Mouse (Mus musculus) stomach, postnatal 0 days (tissue): ENCODE results near the gene Tmem81. TPM values are rescaled to one million over a fixed set of nuclear protein-coding genes. Genes with fewer than 3 reads are reported as not detected.

ENCODE experiments used
- ATAC-seq: fragments of 200-750 bp; cut with Nextera tagmentation; 2 replicates; pipeline ENCODE4 v1.8.0; 2017; ENCODE audit not compliant: low FRiP score, low TSS enrichment
- DNase-seq: peaks from one replicate; pipeline ENCODE4 v3.0.0-alpha.2; 2016; ENCODE audit warnings: low spot score
- H3K27ac ChIP-seq: fragments of 300-500 bp; sonication (generic); replicated peaks from 2 replicates; pipeline ENCODE4 v1.5.1; 2014; ENCODE audit warnings: mild to moderate bottlenecking, control low read depth
- H3K27me3 ChIP-seq: fragments of 300-500 bp; sonication (generic); 2 replicates; pipeline ENCODE4 v1.6.1; 2014; ENCODE audit warnings: low read length; ENCODE audit not compliant: control insufficient read depth, insufficient read depth
- H3K36me3 ChIP-seq: fragments of 300-500 bp; sonication (generic); 2 replicates; pipeline ENCODE4 v1.6.1; 2014; ENCODE audit warnings: low read length, mixed read lengths; ENCODE audit not compliant: control insufficient read depth, insufficient read depth
- H3K4me1 ChIP-seq: fragments of 300-500 bp; sonication (generic); replicated peaks from 2 replicates; pipeline ENCODE4 v1.6.1; 2014; ENCODE audit warnings: antibody characterized with exemption; ENCODE audit not compliant: control insufficient read depth, insufficient read depth
- H3K4me2 ChIP-seq: fragments of 300-500 bp; sonication (generic); replicated peaks from 2 replicates; pipeline ENCODE4 v1.6.1; 2014; ENCODE audit warnings: low read depth, mild to moderate bottlenecking, control low read depth, moderate library complexity
- H3K4me3 ChIP-seq: fragments of 300-500 bp; sonication (generic); 2 replicates; pipeline ENCODE4 v1.5.1; 2014; ENCODE audit warnings: low read depth, low read length, control low read depth
- H3K9ac ChIP-seq: fragments of 300-500 bp; sonication (generic); 2 replicates; pipeline ENCODE4 v1.6.1; 2014; ENCODE audit warnings: mild to moderate bottlenecking, low read length, control low read depth, mixed read lengths
- H3K9me3 ChIP-seq: fragments of 300-500 bp; sonication (generic); 2 replicates; pipeline ENCODE4 v1.6.1; 2016; ENCODE audit warnings: low read length; ENCODE audit not compliant: control insufficient read depth
- CTCF ChIP-seq: IDR thresholded peaks from 2 replicates; pipeline ENCODE4 v1.5.1; 2016; ENCODE audit warnings: antibody characterized with exemption, low read depth, mild to moderate bottlenecking, moderate library complexity
- EP300 ChIP-seq: optimal IDR thresholded peaks from 2 replicates; pipeline ENCODE3; 2016; ENCODE audit warnings: antibody characterized with exemption
- WGBS: fragments of 180-500 bp; shearing (Covaris S2); extraction: QIAGEN DNeasy Blood & Tissue Kit; methylation state at CpG from one replicate; pipeline ENCODE4 v1.1.7; 2014; 5-methylcytosine and 5-hydroxymethylcytosine counted together
- polyA plus RNA-seq: library from polyadenylated mRNA; unstranded; fragments of >200 nt; fragmentation: Nextera tagmentation; extraction: Ambion mirVana; gene quantifications from 2 replicates; pipeline ENCODE4 v1.2.1, GENCODE M21; 2015

The Tmem81 gene
- polyA plus RNA-seq, 1 experiment from 2014 or later, result 0.76 TPM

- Histone ChIP-seq H3K9me3 (no peaks in the 10 kb centered on the region), H3K9ac (no peak overlapping the region), H3K27ac (no peak overlapping the region), H3K4me3 (no peak overlapping the region), H3K4me2 (no peak overlapping the region), H3K27me3 (no peaks in the 10 kb centered on the region), H3K4me1 (no peaks in the 10 kb centered on the region), H3K36me3 (no peaks in the 10 kb centered on the region)
- ATAC-seq, result no peak
- TF ChIP-seq EP300 (no peak), CTCF (no peak)
- WGBS, result 86% methylated on average over 11 of the region's 11 CpGs
- no peak for DNase-seq
Observed at GRCm38 (mm10) chr1:132519734-132520133, 13.7 kb downstream of the Tmem81 start.

- peak; percentile 64 for ATAC-seq
- peak; percentile 70 for TF ChIP-seq CTCF
- TF ChIP-seq EP300, result no peak
- H3K4me2 ChIP-seq, result no peak overlapping the region
Observed at GRCm38 (mm10) chr1:132520764-132521163, 14.7 kb downstream of the Tmem81 start.

GRCm38 (mm10) chr1:132523048-132523447 lies 17.0 kb downstream of the Tmem81 start:
- TF ChIP-seq EP300, result no peak
- no peak for TF ChIP-seq CTCF
- no peak overlapping the region for H3K27ac ChIP-seq
- H3K9ac ChIP-seq, result no peak overlapping the region
- ATAC-seq (no peak), DNase-seq (no peak)
- H3K27me3 ChIP-seq, result no peaks in the 10 kb centered on the region
- H3K4me2 ChIP-seq, result no peak overlapping the region
- no peaks in the 10 kb centered on the region for H3K36me3 ChIP-seq
- 73% methylated on average over 8 of the region's 8 CpGs for WGBS
- no peaks in the 10 kb centered on the region for H3K9me3 ChIP-seq
- no peaks in the 10 kb centered on the region for H3K4me1 ChIP-seq
- H3K4me3 ChIP-seq, result no peak overlapping the region

More at GRCm38 (mm10) chr1:132520764-132521163, 14.7 kb downstream of the Tmem81 start:
- H3K9ac ChIP-seq, result no peak overlapping the region
- H3K4me1 ChIP-seq, result no peaks in the 10 kb centered on the region
- no peaks in the 10 kb centered on the region for H3K9me3 ChIP-seq
- 15% methylated on average over 4 of the region's 6 CpGs for WGBS
- no peak overlapping the region for H3K4me3 ChIP-seq
- no peaks in the 10 kb centered on the region for H3K27me3 ChIP-seq
- H3K36me3 ChIP-seq, result no peaks in the 10 kb centered on the region
- no peak overlapping the region for H3K27ac ChIP-seq
- peak; percentile 79 for DNase-seq

GRCm38 (mm10) chr1:132523920-132524319 lies 17.9 kb downstream of the Tmem81 start:
- H3K4me3 ChIP-seq, result no peak overlapping the region
- no peaks in the 10 kb centered on the region for H3K27me3 ChIP-seq
- no peak overlapping the region for H3K9ac ChIP-seq
- no peak overlapping the region for H3K4me2 ChIP-seq
- H3K36me3 ChIP-seq, result no peaks in the 10 kb centered on the region
- H3K9me3 ChIP-seq, result no peaks in the 10 kb centered on the region
- WGBS, result 20% methylated on average over 4 of the region's 4 CpGs
- no peak for ATAC-seq
- no peak overlapping the region for H3K27ac ChIP-seq
- TF ChIP-seq CTCF, result peak; percentile 65
- no peak for TF ChIP-seq EP300
- DNase-seq, result peak; percentile 44
- no peaks in the 10 kb centered on the region for H3K4me1 ChIP-seq

- Histone ChIP-seq H3K4me3 (no peak overlapping the region), H3K36me3 (no peaks in the 10 kb centered on the region), H3K9me3 (no peaks in the 10 kb centered on the region), H3K4me2 (no peak overlapping the region), H3K4me1 (no peaks in the 10 kb centered on the region), H3K27me3 (no peaks in the 10 kb centered on the region), H3K9ac (no peak overlapping the region), H3K27ac (no peak overlapping the region)
- WGBS, result 2% methylated on average over 10 of the region's 10 CpGs
- ATAC-seq, result no peak
- peak; percentile 70 for DNase-seq
- TF ChIP-seq CTCF (peak; percentile 94), EP300 (no peak)
Observed at GRCm38 (mm10) chr1:132525832-132526231, 19.8 kb downstream of the Tmem81 start.

- H3K9me3 ChIP-seq, result no peaks in the 10 kb centered on the region
- no peak overlapping the region for H3K9ac ChIP-seq
- no peak overlapping the region for H3K4me2 ChIP-seq
- H3K27ac ChIP-seq, result no peak overlapping the region
- no peak for DNase-seq
- H3K4me3 ChIP-seq, result no peak overlapping the region
- TF ChIP-seq EP300 (no peak), CTCF (no peak)
- no peaks in the 10 kb centered on the region for H3K4me1 ChIP-seq
- no peaks in the 10 kb centered on the region for H3K27me3 ChIP-seq
- 90% methylated on average over 13 of the region's 13 CpGs for WGBS
- no peak for ATAC-seq
- no peaks in the 10 kb centered on the region for H3K36me3 ChIP-seq
Observed at GRCm38 (mm10) chr1:132528071-132528470, 22.0 kb downstream of the Tmem81 start.
